Mouse (Mus musculus): ENCODE results near the gene Gmcl1. TPM values are rescaled to one million over a fixed set of nuclear protein-coding genes. Genes with fewer than 3 reads are reported as not detected.

Gmcl1 gene
- total RNA-seq, 2 experiments from 2014 or later = 31.5 to 34.8 TPM

DNA sequence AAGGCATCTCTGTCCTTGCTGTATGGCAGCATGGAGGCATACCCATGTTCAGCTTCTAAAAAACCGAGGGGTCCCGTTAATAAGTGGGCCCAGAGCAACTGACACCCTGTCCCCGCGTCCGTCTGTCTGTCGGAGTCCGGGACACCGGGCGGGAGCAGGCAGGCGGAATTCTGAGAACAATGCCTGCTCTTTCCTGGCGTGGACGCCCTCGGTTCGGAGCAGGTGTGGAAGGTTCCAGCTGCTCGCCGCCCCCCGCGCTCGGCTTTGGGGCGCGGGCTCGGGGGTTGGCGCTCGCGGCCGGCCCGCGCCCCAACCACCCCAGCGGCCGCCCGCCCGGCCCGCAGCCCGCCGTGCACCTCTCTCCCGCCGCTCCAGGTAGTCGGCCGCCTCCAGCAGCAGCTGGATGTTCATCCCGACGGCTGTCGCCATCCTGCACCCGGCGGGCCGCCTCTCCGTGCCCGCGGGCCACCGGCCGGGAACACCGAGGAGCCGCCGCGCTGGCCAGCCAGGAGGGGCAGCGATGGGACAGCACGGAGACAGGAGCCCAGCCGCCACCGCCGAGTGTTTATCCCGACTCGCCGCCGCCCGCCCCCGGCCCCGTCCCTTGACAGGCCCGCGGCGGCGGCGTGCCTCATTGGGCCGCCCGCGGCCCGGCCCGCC lies 64.5 kb downstream of the Gmcl1 start, which contains the start of gene Mxd1:
Gene Mxd1 (minus strand): TSS at position 582 of the 660 bp plus-strand sequence.
- intact Hi-C loops (cut with DNase I) = loop anchor here (5.0 kb wide), 2 partner anchors 141 to 196 kb away; partner anchors contain the start of gene Pcbp1
- DNase-seq (ENCODE audit: low spot score in 2 of 2) = no peak

DNA sequence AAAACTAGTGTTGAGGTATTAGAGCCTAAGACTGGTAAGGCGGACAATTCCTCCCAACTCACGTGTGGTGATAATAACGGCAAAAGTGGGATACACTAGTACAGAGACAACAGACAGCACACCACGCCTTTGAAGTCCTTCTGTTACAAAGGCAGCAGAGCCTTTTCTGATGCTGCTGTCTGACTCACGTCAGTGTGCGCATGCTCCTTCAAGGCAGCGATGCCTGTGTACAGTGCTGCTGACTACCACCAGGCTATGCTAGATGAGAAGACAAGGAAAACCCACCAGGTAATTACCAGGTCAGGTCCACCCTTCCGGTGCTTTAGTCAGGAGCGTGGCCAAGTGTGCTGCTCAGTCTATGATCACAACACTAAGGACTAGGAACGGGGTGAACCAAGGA lies 66.1 kb downstream of the Gmcl1 start:
- intact Hi-C loops (cut with DNase I) = loop anchor here (5.0 kb wide), 2 partner anchors 140 to 195 kb away; partner anchors contain the start of gene Pcbp1
- DNase-seq (ENCODE audit: low spot score in 2 of 2) = no peak

DNA sequence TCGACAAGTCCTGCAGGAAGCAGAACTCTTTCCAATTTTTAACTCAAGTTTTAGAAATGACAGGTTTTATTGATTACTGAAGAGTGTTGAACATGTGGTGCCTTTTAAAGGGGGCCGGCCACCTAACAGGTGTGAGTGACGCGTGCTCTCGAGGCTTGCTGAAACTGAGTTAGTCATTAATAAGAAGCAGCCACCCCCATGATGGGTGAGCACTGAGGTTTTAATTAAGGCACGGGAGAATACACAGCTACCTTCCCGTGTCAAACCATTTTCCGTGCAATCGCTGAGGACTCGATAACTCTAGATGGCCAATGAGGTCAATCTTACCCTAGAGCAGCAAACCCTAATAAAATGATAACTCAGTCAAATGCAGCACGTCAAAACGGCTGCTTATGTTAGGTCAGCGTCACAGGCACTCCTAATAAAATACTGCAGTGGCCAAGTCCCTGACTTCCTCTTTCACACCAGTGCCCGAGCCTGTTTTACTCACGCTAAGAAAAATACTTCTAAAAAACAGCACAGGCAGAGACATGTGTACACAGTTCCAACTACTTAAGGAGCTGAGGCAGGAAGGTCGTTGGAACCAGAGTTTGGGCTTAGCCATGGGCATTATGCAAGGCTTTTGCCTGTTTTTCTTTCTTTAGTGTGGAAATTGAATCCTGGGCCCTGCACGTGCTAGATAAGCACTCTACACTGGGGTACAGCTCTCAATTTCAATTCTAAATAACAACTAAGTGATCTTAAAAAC lies 67.4 kb downstream of the Gmcl1 start:
- no peak for DNase-seq (ENCODE audit: low spot score in 2 of 2)
- intact Hi-C loops (cut with DNase I) = loop anchor here (5.0 kb wide), 2 partner anchors 138 to 193 kb away; partner anchors contain the start of gene Pcbp1

DNA sequence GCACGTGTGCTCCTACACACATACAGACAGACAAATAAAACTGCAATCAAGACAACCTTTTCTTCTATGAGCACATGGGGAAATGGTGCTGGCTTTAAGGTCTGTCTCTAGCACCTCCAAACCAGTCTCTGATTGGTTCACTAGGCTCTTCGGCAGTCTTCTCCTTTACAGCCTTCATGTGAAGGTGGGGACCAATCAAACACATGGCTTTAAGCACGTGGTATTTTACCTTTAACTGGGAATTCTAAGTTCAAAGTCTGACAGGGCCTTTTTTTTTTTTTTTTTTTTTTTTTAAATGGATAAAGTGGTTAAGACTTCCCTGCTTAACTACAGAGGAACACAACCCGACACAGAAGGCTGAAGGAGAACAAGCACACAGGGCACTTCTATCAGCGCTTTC lies 68.1 kb downstream of the Gmcl1 start:
- no peak for DNase-seq (ENCODE audit: low spot score in 2 of 2)
- intact Hi-C loops (cut with DNase I) = loop anchor here (5.0 kb wide), 2 partner anchors 138 to 193 kb away; partner anchors contain the start of gene Pcbp1

DNA sequence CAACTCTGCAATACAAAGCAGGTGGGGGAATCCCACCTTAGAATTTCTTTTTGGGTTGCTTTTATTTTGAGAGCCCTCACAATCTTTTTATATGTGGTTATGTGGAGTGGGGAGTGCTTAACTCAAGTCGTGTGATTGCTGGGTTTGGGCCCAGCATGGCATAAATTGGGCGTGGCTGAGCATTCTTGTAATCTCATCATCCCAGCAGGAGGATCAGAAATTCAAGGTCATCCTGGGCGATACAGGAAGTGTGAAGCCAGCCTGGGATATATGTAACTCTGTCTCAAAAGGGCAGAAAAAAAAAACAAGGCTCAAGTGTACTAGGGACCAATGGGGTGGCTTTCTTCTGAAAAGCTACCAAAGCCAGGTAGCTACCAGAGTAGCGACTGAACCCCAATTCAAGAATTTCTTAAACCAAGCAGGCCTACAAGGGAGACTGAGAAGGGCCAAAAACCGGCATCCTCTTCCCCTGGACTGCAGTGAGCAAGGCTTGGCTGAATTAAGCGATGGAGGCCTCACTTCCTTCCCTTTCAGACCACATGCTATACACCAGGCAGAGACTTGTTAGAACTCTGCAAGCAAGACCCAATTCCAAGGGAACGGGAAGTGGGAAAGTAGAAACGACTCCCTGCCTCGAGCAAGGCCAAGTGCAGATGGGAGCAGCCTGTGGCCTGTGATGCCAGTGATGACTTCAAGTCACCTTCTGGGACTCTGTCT lies 72.9 kb downstream of the Gmcl1 start:
- intact Hi-C loops (cut with DNase I) = loop anchor here (5.0 kb wide), 1 partner anchor 63 kb away; no protein-coding TSS in a partner anchor
- DNase-seq (ENCODE audit: low spot score in 2 of 2) = no peak

DNA sequence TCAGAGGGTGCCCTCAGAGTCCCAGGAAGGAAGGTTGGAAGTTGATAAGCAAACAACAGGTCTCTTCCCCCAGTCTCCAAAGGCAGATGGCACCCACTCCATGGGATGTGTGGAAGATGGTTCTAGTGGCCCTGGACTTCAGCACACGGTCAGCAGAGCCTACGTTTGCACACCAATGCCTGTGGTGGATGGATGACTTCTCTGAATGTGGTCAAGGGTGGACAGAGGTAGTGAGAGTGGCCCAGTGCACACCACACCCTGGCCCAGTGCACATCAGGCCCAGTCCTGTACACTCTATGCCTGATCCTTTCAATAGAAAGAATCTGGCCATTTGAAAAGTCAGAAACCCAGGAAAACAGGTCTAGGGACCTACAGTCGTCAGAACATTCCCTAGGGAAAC lies 74.7 kb downstream of the Gmcl1 start:
- intact Hi-C loops (cut with DNase I) = no loop called here
- no peak for DNase-seq (ENCODE audit: low spot score in 2 of 2)

DNA sequence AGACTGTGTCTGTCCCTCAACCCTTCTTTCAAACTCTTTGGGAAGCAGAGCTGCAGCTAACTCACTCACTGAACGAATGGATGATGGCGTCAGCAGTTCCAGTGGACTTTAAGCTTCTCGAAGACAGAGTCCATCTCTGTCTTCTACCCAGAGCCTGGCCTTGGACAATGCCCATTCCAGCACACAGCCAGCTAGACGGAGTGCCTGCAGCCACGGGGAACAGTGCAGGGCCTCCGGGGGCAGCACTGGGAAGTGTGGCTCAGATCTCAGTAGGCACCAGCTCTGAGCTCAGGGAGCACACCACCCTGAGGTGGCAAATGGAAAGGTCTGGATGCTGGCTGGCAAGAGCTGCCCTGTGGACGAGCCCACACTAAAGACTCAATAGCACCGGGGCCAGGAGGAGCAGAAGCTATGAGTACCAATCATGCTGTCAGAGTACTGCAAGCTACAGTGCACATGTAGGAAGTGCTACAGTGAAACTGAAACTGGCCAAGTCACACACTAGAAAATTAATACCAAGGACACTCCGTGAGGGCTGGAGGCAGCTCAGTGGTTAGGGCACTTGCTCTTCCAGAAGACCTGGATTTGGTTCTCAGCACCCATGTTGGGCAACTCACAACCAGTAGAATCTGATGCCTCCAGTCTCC lies 78.8 kb downstream of the Gmcl1 start:
- intact Hi-C loops (cut with DNase I) = no loop called here
- DNase-seq (ENCODE audit: low spot score in 2 of 2) = no peak

DNA sequence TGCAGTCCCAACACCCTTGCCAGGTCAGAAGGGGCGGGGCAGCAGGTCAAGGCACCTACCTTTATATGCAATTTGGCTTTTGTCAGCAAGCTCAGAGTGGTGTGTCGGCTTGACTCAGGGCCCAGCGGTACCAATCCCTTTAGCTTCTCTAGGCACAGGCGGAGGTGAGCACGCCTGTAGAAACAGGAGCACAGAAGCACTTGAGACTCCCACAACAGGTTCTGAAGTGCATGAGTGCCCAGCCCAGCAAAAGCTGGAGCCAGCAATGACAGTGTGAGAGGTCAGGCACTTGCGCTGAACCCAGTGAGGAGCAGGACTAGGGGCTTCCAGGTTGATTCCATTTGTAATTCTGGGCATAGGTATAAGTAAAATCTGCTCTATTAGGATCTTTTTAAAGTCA lies 80.2 kb downstream of the Gmcl1 start:
- no peak for DNase-seq (ENCODE audit: low spot score in 2 of 2)
- intact Hi-C loops (cut with DNase I) = no loop called here

DNA sequence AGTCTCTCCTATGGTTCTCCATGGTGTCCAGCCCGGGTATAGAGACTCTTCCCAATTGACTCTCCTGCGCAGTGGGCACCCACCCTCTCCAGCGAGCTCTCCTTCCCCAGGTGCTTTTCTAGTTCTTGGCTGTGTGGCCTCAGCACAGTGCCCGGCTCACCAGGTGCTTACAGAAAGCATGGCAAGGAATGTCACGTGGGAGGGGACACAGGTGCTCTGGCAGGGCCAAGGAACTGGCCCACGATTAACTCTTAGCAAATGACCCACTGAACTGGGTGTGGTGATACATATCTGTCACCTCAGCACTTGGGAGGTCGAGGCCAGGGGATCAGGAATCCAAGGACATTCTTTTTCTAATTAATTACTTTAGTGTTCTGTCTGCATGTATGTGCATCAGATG lies 87.0 kb downstream of the Gmcl1 start:
- intact Hi-C loops (cut with DNase I) = no loop called here
- no peak for DNase-seq (ENCODE audit: low spot score in 2 of 2)

DNA sequence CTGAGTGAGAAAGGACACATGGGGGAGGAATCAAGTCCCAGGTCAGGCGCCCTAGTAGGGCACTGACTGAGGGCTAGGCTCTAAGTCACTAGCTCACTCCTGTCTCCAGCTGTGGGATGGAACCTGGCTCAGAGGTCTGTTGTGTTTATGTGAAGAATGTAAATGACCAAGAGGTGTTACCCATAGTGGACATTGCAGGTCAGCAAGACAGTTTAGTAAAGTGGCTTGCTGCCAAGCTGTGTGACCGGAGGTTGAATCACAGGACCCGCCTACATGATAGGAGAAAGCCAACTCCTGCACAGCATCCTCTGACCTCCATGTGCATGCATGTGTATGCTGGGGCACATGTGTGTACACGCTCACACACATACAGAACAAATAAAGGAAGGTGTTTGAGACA lies 87.6 kb downstream of the Gmcl1 start:
- no peak for DNase-seq (ENCODE audit: low spot score in 2 of 2)
- intact Hi-C loops (cut with DNase I) = no loop called here

DNA sequence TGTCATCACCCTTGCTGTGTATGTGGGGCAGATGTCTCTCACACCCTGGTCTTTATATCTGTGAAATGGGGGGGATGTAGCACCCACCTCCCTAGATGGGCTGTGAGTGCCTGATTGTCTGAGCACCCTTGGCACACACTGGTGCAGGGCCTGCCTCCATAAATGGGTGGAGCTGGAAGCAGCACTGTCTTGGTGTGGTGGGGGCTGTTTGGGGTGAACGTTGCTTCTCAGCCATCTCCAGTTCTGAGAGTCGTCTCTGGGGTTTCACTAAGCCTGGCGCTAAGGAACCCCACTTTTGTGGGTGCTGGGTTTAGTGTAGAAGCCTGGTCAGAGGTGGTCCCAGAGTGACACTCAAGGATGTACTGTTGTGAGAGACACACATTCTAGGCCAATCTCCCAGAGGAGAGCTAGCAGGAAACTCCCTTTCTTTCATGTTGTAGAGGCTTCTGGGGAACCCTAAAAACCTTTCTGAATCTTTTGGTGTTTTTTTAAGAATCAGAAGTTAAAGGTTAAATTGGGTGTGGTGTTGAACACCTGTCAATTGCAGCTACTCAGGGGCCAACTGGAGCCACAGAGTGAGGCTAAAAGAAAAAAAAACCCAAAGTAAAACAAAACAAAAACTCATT lies 88.3 kb downstream of the Gmcl1 start:
- intact Hi-C loops (cut with DNase I) = no loop called here
- no peak for DNase-seq (ENCODE audit: low spot score in 2 of 2)

Other genes with a start within 250 kb of the Gmcl1 start
- 100 to 1,000 TPM; 179 to 192 TPM for gene Pcbp1, start 207.1 kb downstream of the Gmcl1 start, total RNA-seq (2021)
- gene Asprv1, start 105.2 kb downstream of the Gmcl1 start, total RNA-seq (2021) = 1 to 10 TPM in 1 of 2 experiments, under 1 TPM in 1; 0.86 to 2.4 TPM
- gene Mxd1, start 64.2 kb downstream of the Gmcl1 start, total RNA-seq (2021) = 10 to 100 TPM; 24.5 to 25.9 TPM
- gene Snrnp27, start 48.9 kb downstream of the Gmcl1 start, total RNA-seq (2021) = 10 to 100 TPM; 52.6 to 58.8 TPM
- gene Anxa4, start 60.2 kb upstream of the Gmcl1 start, total RNA-seq (2021) = 1 to 10 TPM; 4.6 to 6.3 TPM
- 100 to 1,000 TPM; 399 to 437 TPM for gene Aak1, start 116.1 kb upstream of the Gmcl1 start, total RNA-seq (2021)